Comparison of ENCODE assay signal across 24 mouse cellular contexts in the genomic region with DNA sequence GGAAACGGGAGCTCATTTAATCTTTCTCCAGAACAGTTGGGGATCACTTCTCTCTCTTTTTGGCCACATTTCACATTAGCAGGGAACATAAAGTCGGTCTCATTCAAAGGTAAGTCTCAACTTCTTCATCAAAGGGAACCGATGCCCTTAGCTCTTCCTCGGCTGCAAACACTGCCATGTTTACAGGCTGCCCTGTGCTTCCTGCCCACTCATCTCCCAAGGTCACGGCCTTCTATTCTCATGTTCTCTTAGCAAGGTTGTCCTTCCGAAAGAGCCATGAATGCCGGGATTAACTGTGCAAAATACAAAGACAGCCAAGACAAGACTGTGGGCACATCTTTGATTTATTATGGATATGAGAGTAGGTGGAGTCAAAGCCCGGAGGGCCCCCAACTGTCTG.
DNase-seq lines count a peak whose midpoint lies in the region; ATAC-seq and TF ChIP-seq lines count a peak whose summit lies in the region.
"Had no signal": no experiment of that assay in that cellular context is flagged by ENCODE, and none has a peak within 500 bp of the region (broad histone marks: within the 10 kb centered on the region; RNA-seq: fewer than 3 reads in every experiment).

No protein-coding gene starts in this region.

- H3K36me3 ChIP-seq in heart, adult 2 months (ENCODE audit: control insufficient read depth, insufficient read depth, low read length), result no peaks in the 10 kb centered on the region
- H3K36me3 ChIP-seq in stomach, postnatal 0 days (ENCODE audit: control insufficient read depth, insufficient read depth, low read length), result no peaks in the 10 kb centered on the region
- H3K36me3 ChIP-seq: embryonic facial prominence, embryonic 10.5 days; embryonic facial prominence, embryonic 13.5 days; forebrain, embryonic 12.5 days; forebrain, embryonic 15.5 days; G1E; hindbrain, embryonic 12.5 days; hindbrain, embryonic 15.5 days had no signal

- no peak overlapping the region for H3K4me2 ChIP-seq in stomach, postnatal 0 days (replicated peaks; ENCODE audit: low read depth)
- H3K4me2 ChIP-seq: embryonic facial prominence, embryonic 13.5 days; forebrain, embryonic 12.5 days; forebrain, embryonic 15.5 days; heart, embryonic 11.5 days; hindbrain, embryonic 12.5 days; hindbrain, embryonic 15.5 days had no signal

- TF ChIP-seq EP300 in heart, adult 2 months (IDR thresholded peaks at IDR 0.05; ENCODE audit: insufficient read depth, low read depth, low read length), result no peak
- TF ChIP-seq EP300 in stomach, postnatal 0 days (optimal IDR thresholded peaks at IDR 0.05), result no peak

- TF ChIP-seq CTCF in heart, adult 2 months (IDR thresholded peaks at IDR 0.05), result no peak
- no peak for TF ChIP-seq CTCF in stomach, postnatal 0 days (IDR thresholded peaks at IDR 0.05; ENCODE audit: low read depth)

- no peak for ATAC-seq in stomach, postnatal 0 days (ENCODE audit: low FRiP score, low TSS enrichment)
- ATAC-seq: forebrain, embryonic 15.5 days; intestine, postnatal 0 days had no signal

- no peaks in the 10 kb centered on the region for H3K4me1 ChIP-seq in heart, adult 2 months (ENCODE audit: control insufficient read depth, insufficient read depth, low read length)
- no peaks in the 10 kb centered on the region for H3K4me1 ChIP-seq in stomach, postnatal 0 days (replicated peaks; ENCODE audit: control insufficient read depth, insufficient read depth)
- H3K4me1 ChIP-seq: embryonic facial prominence, embryonic 10.5 days; embryonic facial prominence, embryonic 13.5 days; forebrain, embryonic 12.5 days; forebrain, embryonic 15.5 days; hindbrain, embryonic 12.5 days; hindbrain, embryonic 15.5 days had no signal

- no peak for TF ChIP-seq POLR2A in heart, adult 2 months (IDR thresholded peaks at IDR 0.05; ENCODE audit: insufficient read depth, low read depth, low read length)

- no peaks in the 10 kb centered on the region for H3K79me2 ChIP-seq in heart, adult 2 months (replicated peaks; ENCODE audit: control insufficient read depth, insufficient read depth, low read length)

- intact Hi-C loops in heart, adult 2 months (cut with DNase I), result no loop called here

- no peak overlapping the region for H3K27ac ChIP-seq in heart, adult 2 months
- H3K27ac ChIP-seq in stomach, postnatal 0 days (replicated peaks), result no peak overlapping the region
- H3K27ac ChIP-seq: embryonic facial prominence, embryonic 10.5 days; embryonic facial prominence, embryonic 13.5 days; forebrain, embryonic 12.5 days; forebrain, embryonic 15.5 days; hindbrain, embryonic 12.5 days; hindbrain, embryonic 15.5 days had no signal

- no peaks in the 10 kb centered on the region for H3K27me3 ChIP-seq in heart, adult 2 months (ENCODE audit: control insufficient read depth, insufficient read depth, low read length)
- no peaks in the 10 kb centered on the region for H3K27me3 ChIP-seq in stomach, postnatal 0 days (ENCODE audit: control insufficient read depth, insufficient read depth, low read length)
- H3K27me3 ChIP-seq: embryonic facial prominence, embryonic 13.5 days; forebrain, embryonic 12.5 days; forebrain, embryonic 15.5 days; hindbrain, embryonic 12.5 days; hindbrain, embryonic 15.5 days had no signal

- H3K9ac ChIP-seq in heart, adult 2 months (ENCODE audit: low read depth, low read length), result no peak overlapping the region
- H3K9ac ChIP-seq in stomach, postnatal 0 days (ENCODE audit: low read length), result no peak overlapping the region
- H3K9ac ChIP-seq: embryonic facial prominence, embryonic 13.5 days; forebrain, embryonic 12.5 days; forebrain, embryonic 15.5 days; hindbrain, embryonic 12.5 days; hindbrain, embryonic 15.5 days had no signal

- peak; percentile 53 for DNase-seq in heart, adult 11 months
- no peak for DNase-seq in heart, adult 2 months
- DNase-seq in Muller cell, postnatal 12 days (ENCODE audit: inconsistent ontology term), result peak; percentile 18
- peak; percentile 65 for DNase-seq in adrenal gland, adult 8-10 months
- DNase-seq in adrenal gland, postnatal 25 days, result peak; percentile 20
- no peak for DNase-seq in stomach, postnatal 0 days (ENCODE audit: low spot score)
- DNase-seq in c-Kit-positive CD71-positive TER-119-positive erythroid progenitor cells, embryonic 14.5 days (ENCODE audit: low spot score), result no peak
- DNase-seq: B cell, adult 2 months; cerebellum, adult 11 months; cerebellum, adult 8-10 months; cerebellum, postnatal 10 days; cerebellum, postnatal 36 days; embryo, embryonic 11 days; gastrocnemius, postnatal 25 days had no signal

- no peak overlapping the region for H3K4me3 ChIP-seq in heart, adult 2 months
- H3K4me3 ChIP-seq in stomach, postnatal 0 days (ENCODE audit: low read depth, low read length), result no peak overlapping the region
- H3K4me3 ChIP-seq: embryonic facial prominence, embryonic 10.5 days; embryonic facial prominence, embryonic 13.5 days; erythroblast, embryonic 14.5 days; forebrain, embryonic 12.5 days; forebrain, embryonic 15.5 days; hindbrain, embryonic 12.5 days; hindbrain, embryonic 15.5 days had no signal

- 78% methylated on average over 8 of the region's 8 CpGs for WGBS in heart, adult 2 months
- 56% methylated on average over 8 of the region's 8 CpGs for WGBS in stomach, postnatal 0 days

- H3K9me3 ChIP-seq in stomach, postnatal 0 days (ENCODE audit: control insufficient read depth, low read length), result no peaks in the 10 kb centered on the region
- H3K9me3 ChIP-seq: embryonic facial prominence, embryonic 10.5 days; embryonic facial prominence, embryonic 13.5 days; forebrain, embryonic 12.5 days; forebrain, embryonic 15.5 days; hindbrain, embryonic 12.5 days; hindbrain, embryonic 15.5 days had no signal

Comparison
In these comparisons a context has a peak if more than half of its experiments do, and no peak if none do; other contexts are left out.
1. DNase-seq: peak in heart, adult 11 months (single experiment), Muller cell, postnatal 12 days (single experiment), adrenal gland, adult 8-10 months (single experiment) and adrenal gland, postnatal 25 days (single experiment); none in heart, adult 2 months (0 of 2), stomach, postnatal 0 days (single experiment) and c-Kit-positive CD71-positive TER-119-positive erythroid progenitor cells, embryonic 14.5 days (single experiment).